Mouse (Mus musculus) forebrain, embryonic 13.5 days (tissue): Measurements from ENCODE around the gene Gm8773. TPM values are rescaled to one million over a fixed set of nuclear protein-coding genes. Genes with fewer than 3 reads are reported as not detected.

Source experiments
- ATAC-seq: fragments of 200-750 bp; cut with Nextera tagmentation; 2 replicates; pipeline ENCODE4 v1.8.0; 2017
- H3K27ac ChIP-seq: fragments of 300-500 bp; sonication (generic); 2 replicates; pipeline ENCODE4 v1.5.1; 2015; ENCODE audit warnings: inconsistent platforms, mild to moderate bottlenecking, moderate library complexity
- H3K27me3 ChIP-seq: fragments of 300-500 bp; sonication (generic); 2 replicates; pipeline ENCODE4 v1.6.1; 2015; ENCODE audit warnings: mild to moderate bottlenecking, inconsistent platforms
- H3K36me3 ChIP-seq: fragments of 300-500 bp; sonication (generic); 2 replicates; pipeline ENCODE4 v1.6.1; 2015; ENCODE audit warnings: mild to moderate bottlenecking, inconsistent platforms; ENCODE audit not compliant: poor library complexity, severe bottlenecking
- H3K4me1 ChIP-seq: fragments of 300-500 bp; sonication (generic); 2 replicates; pipeline ENCODE4 v1.6.1; 2015; ENCODE audit warnings: inconsistent platforms
- H3K4me2 ChIP-seq: fragments of 300-500 bp; sonication (generic); 2 replicates; pipeline ENCODE4 v1.6.1; 2015; ENCODE audit warnings: inconsistent platforms, mild to moderate bottlenecking, moderate library complexity
- H3K4me3 ChIP-seq: fragments of 300-500 bp; sonication (generic); 2 replicates; pipeline ENCODE4 v1.5.1; 2015; ENCODE audit warnings: mild to moderate bottlenecking, inconsistent platforms
- H3K9ac ChIP-seq: fragments of 300-500 bp; sonication (generic); 2 replicates; pipeline ENCODE4 v1.6.1; 2015; ENCODE audit warnings: mild to moderate bottlenecking, inconsistent platforms
- H3K9me3 ChIP-seq: fragments of 300-500 bp; sonication (generic); replicated peaks from 2 replicates; pipeline ENCODE4 v1.6.1; 2016; ENCODE audit warnings: inconsistent platforms
- WGBS: fragments of 180-500 bp; shearing (Covaris S2); methylation state at CpG from one replicate; pipeline ENCODE4 v1.1.7; 2015; 5-methylcytosine and 5-hydroxymethylcytosine counted together
- polyA plus RNA-seq: library from polyadenylated mRNA; unstranded; fragments of >200 nt; fragmentation: Nextera tagmentation; extraction: Ambion mirVana; gene quantifications from 2 replicates; pipeline ENCODE4 v1.2.1, GENCODE M21; 2015

The Gm8773 gene
- polyA plus RNA-seq, 1 experiment from 2014 or later, result 6.4 TPM

GRCm38 (mm10) chr5:5610540-5610939 lies 36.9 kb downstream of the Gm8773 start:
- H3K4me2 ChIP-seq, result no peak overlapping the region
- H3K4me3 ChIP-seq, result no peak overlapping the region
- no peaks in the 10 kb centered on the region for H3K36me3 ChIP-seq
- WGBS, result 54% methylated on average over 3 of the region's 3 CpGs
- H3K27me3 ChIP-seq, result no peaks in the 10 kb centered on the region
- H3K9me3 ChIP-seq, result no peaks in the 10 kb centered on the region
- H3K9ac ChIP-seq, result no peak overlapping the region
- ATAC-seq, result no peak
- no peaks in the 10 kb centered on the region for H3K4me1 ChIP-seq
- H3K27ac ChIP-seq, result no peak overlapping the region

GRCm38 (mm10) chr5:5618329-5618728 lies 44.7 kb downstream of the Gm8773 start:
- Histone ChIP-seq H3K27me3 (no peaks in the 10 kb centered on the region), H3K4me2 (no peak overlapping the region), H3K4me1 (no peaks in the 10 kb centered on the region), H3K27ac (no peak overlapping the region), H3K9me3 (no peaks in the 10 kb centered on the region), H3K9ac (no peak overlapping the region), H3K4me3 (no peak overlapping the region), H3K36me3 (no peaks in the 10 kb centered on the region)
- WGBS, result 73% methylated on average over 4 of the region's 4 CpGs
- no peak for ATAC-seq

GRCm38 (mm10) chr5:5625491-5625890 lies 51.9 kb downstream of the Gm8773 start:
- Histone ChIP-seq H3K4me1 (no peaks in the 10 kb centered on the region), H3K27ac (no peak overlapping the region), H3K4me2 (no peak overlapping the region), H3K27me3 (no peaks in the 10 kb centered on the region), H3K9me3 (no peaks in the 10 kb centered on the region), H3K9ac (no peak overlapping the region), H3K4me3 (no peak overlapping the region), H3K36me3 (no peaks in the 10 kb centered on the region)
- ATAC-seq, result no peak
- WGBS, result 86% methylated on average over 3 of the region's 3 CpGs

Other genes starting within 250 kb of the Gm8773 start
- gene Cdk14, start 153.5 kb upstream of the Gm8773 start, polyA plus RNA-seq, result 21.8 and 25.1 TPM in 2 replicates
- gene 1700015F17Rik, start 94.7 kb upstream of the Gm8773 start, polyA plus RNA-seq, result not detected in 2 replicates
- 24.1 and 29.1 TPM in 2 replicates for gene Cldn12, start 58.8 kb upstream of the Gm8773 start, polyA plus RNA-seq
- gene Gtpbp10, start 14.3 kb upstream of the Gm8773 start, polyA plus RNA-seq, result 31.0 and 33.2 TPM in 2 replicates
- gene Cfap69, start 90.4 kb downstream of the Gm8773 start, polyA plus RNA-seq, result 7.3 and 8.3 TPM in 2 replicates
- 5.4 and 6.2 TPM in 2 replicates for gene Steap2, start 120.8 kb downstream of the Gm8773 start, polyA plus RNA-seq
- 3.5 and 4.8 TPM in 2 replicates for gene Steap1, start 175.5 kb downstream of the Gm8773 start, polyA plus RNA-seq